Mouse (Mus musculus) cortical plate, adult 2 months (tissue): ENCODE data around the gene Myo1f.

Experiments used
- CTCF ChIP-seq: fragments of 200-500 bp; IDR thresholded peaks from 2 replicates; pipeline ENCODE4 v1.5.1; 2011; ENCODE audit warnings: mild to moderate bottlenecking, control low read depth, low read length; ENCODE audit not compliant: insufficient read depth; ENCODE audit errors: extremely low read depth
- POLR2A ChIP-seq: fragments of 200-500 bp; IDR thresholded peaks from 2 replicates; pipeline ENCODE4 v1.6.1; 2011; ENCODE audit warnings: mild to moderate bottlenecking, low read length, control low read depth; ENCODE audit not compliant: insufficient read depth; ENCODE audit errors: extremely low read depth

- no peak for TF ChIP-seq CTCF
- TF ChIP-seq POLR2A: no peak
Measured at GRCm38 (mm10) chr17:33627281-33627680, 71.8 kb downstream of the Myo1f start.
